Mouse (Mus musculus) inflammation-experienced regulatory T-cells (primary cell): Measurements from ENCODE around the gene Ankrd50. TPM values are rescaled to one million over a fixed set of nuclear protein-coding genes. Genes with fewer than 3 reads are reported as not detected.

Experiments used
- polyA plus RNA-seq, 2 experiments: library from polyadenylated mRNA; unstranded; fragments of 100-300 nt; shearing (Covaris generic); gene quantifications; one replicate each; pipeline ENCODE4 v1.2.1; 2017

Ankrd50 gene
- 10 to 100 TPM; 20.2 to 21.1 TPM for polyA plus RNA-seq

DNA sequence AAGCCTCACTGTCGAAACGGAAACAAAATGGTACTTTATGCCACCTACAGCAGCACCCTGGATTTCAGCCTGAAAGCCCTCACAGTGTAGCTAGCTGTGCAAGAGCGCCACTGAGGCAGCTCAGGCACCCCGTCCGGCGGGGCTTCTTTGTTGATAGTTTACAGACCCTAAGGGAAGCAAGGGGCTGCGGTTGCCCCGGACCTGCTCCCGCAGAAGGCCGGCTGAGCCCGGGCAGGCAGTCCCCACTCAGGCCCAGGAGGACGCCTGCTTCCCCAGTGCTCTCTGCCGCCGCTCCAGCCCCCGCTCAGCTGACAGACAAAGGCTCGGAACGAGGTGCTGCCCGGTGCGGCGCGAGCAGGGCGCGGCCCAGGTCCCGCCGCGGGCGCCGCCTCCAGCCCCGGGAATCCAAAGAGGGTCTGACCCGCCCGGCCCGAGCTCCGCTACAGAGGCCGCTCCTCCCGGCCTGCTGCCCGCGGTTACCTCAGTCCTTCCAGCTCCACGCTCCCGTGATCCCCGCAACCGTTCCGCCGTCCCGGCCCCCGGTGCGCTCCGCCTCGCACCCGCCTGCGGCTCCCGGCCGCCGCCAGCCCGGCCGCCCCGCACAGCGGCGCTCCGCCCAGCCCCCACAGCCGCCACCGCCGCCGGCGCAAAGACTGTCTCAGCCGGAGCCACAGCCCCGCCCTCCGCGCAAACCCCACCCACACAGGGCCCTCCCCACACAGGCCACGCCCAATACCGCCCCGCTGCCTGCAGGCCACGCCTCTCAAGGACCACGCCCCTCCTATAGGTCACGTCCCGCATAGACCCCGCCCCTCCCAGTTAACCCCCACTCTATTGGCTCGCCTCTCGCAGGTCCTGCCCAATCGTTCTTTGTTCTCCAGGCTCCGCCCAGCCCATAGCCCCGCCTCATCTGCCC lies at the start of gene Ankrd50:
TSS of gene Ankrd50 (minus strand) at position 654 of the 916 bp plus-strand sequence.

